Mouse (Mus musculus): Measurements from ENCODE around the gene Alkbh7. TPM values are rescaled to one million over a fixed set of nuclear protein-coding genes. Genes with fewer than 3 reads are reported as not detected.

Gene Alkbh7
- 3.5 TPM for polyA plus RNA-seq (2014; fragmentation: Illumina TruSeq; extraction: RNeasy Lipid Tissue Mini Kit (QIAGEN cat#74804); ENCODE audit: low read depth, low replicate concordance)

GRCm38 (mm10) chr17:56997029-56997667, at the start of gene Alkbh7:
Gene Alkbh7 (plus strand): TSS chr17:56997339.

GRCm38 (mm10) chr17:56982013-56982412, 15.1 kb upstream of the Alkbh7 start, which contains the start of gene Acer1:
Gene Acer1 (minus strand): TSS chr17:56982126.

GRCm38 (mm10) chr17:56990115-56990746, 6.9 kb upstream of the Alkbh7 start, which contains the start of gene Clpp:
Gene Clpp (plus strand): TSS chr17:56990305.

GRCm38 (mm10) chr17:56999968-57000609, 3.0 kb downstream of the Alkbh7 start, which contains the start of gene Pspn:
Gene Pspn (minus strand): TSS chr17:57000018.

GRCm38 (mm10) chr17:57011236-57012141, 14.3 kb downstream of the Alkbh7 start, which contains the start of the genes Gtf2f1 and Gm17949:
Gene Gtf2f1 (minus strand): TSS chr17:57011288.
Gene Gm17949 (plus strand): TSS chr17:57011469.

GRCm38 (mm10) chr17:57030931-57031660, 34.0 kb downstream of the Alkbh7 start, which contains the start of gene Khsrp:
Gene Khsrp (minus strand): TSS chr17:57031522.

GRCm38 (mm10) chr17:57041554-57041953, 44.4 kb downstream of the Alkbh7 start, which contains the start of gene Slc25a41:
Gene Slc25a41 (minus strand): TSS chr17:57041654.

Other genes starting within 250 kb of the Alkbh7 start
- not detected for gene Nrtn, start 239.8 kb upstream of the Alkbh7 start, polyA plus RNA-seq (2014; fragmentation: Illumina TruSeq; extraction: RNeasy Lipid Tissue Mini Kit (QIAGEN cat#74804); ENCODE audit: low read depth, low replicate concordance)
- gene Dus3l, start 232.6 kb upstream of the Alkbh7 start, polyA plus RNA-seq (2014; fragmentation: Illumina TruSeq; extraction: RNeasy Lipid Tissue Mini Kit (QIAGEN cat#74804); ENCODE audit: low read depth, low replicate concordance) = 1.3 TPM
- gene Prr22, start 227.1 kb upstream of the Alkbh7 start, polyA plus RNA-seq (2014; fragmentation: Illumina TruSeq; extraction: RNeasy Lipid Tissue Mini Kit (QIAGEN cat#74804); ENCODE audit: low read depth, low replicate concordance) = not detected
- 0.12 TPM for gene Rfx2, start 166.3 kb upstream of the Alkbh7 start, polyA plus RNA-seq (2014; fragmentation: Illumina TruSeq; extraction: RNeasy Lipid Tissue Mini Kit (QIAGEN cat#74804); ENCODE audit: low read depth, low replicate concordance)
- not detected for gene Acsbg2, start 122.9 kb upstream of the Alkbh7 start, polyA plus RNA-seq (2014; fragmentation: Illumina TruSeq; extraction: RNeasy Lipid Tissue Mini Kit (QIAGEN cat#74804); ENCODE audit: low read depth, low replicate concordance)
- not detected for gene 1700061G19Rik, start 121.9 kb upstream of the Alkbh7 start, polyA plus RNA-seq (2014; fragmentation: Illumina TruSeq; extraction: RNeasy Lipid Tissue Mini Kit (QIAGEN cat#74804); ENCODE audit: low read depth, low replicate concordance)
- 0.49 TPM for gene Mllt1, start 61.9 kb upstream of the Alkbh7 start, polyA plus RNA-seq (2014; fragmentation: Illumina TruSeq; extraction: RNeasy Lipid Tissue Mini Kit (QIAGEN cat#74804); ENCODE audit: low read depth, low replicate concordance)
- not detected for gene Acer1, start 15.2 kb upstream of the Alkbh7 start, polyA plus RNA-seq (2014; fragmentation: Illumina TruSeq; extraction: RNeasy Lipid Tissue Mini Kit (QIAGEN cat#74804); ENCODE audit: low read depth, low replicate concordance)
- gene Clpp, start 7.0 kb upstream of the Alkbh7 start, polyA plus RNA-seq (2014; fragmentation: Illumina TruSeq; extraction: RNeasy Lipid Tissue Mini Kit (QIAGEN cat#74804); ENCODE audit: low read depth, low replicate concordance) = 3.0 TPM
- not detected for gene Pspn, start 2.7 kb downstream of the Alkbh7 start, polyA plus RNA-seq (2014; fragmentation: Illumina TruSeq; extraction: RNeasy Lipid Tissue Mini Kit (QIAGEN cat#74804); ENCODE audit: low read depth, low replicate concordance)
- 2.4 TPM for gene Gtf2f1, start 13.9 kb downstream of the Alkbh7 start, polyA plus RNA-seq (2014; fragmentation: Illumina TruSeq; extraction: RNeasy Lipid Tissue Mini Kit (QIAGEN cat#74804); ENCODE audit: low read depth, low replicate concordance)
- gene Gm17949, start 14.1 kb downstream of the Alkbh7 start, polyA plus RNA-seq (2014; fragmentation: Illumina TruSeq; extraction: RNeasy Lipid Tissue Mini Kit (QIAGEN cat#74804); ENCODE audit: low read depth, low replicate concordance) = not detected
- gene Khsrp, start 34.2 kb downstream of the Alkbh7 start, polyA plus RNA-seq (2014; fragmentation: Illumina TruSeq; extraction: RNeasy Lipid Tissue Mini Kit (QIAGEN cat#74804); ENCODE audit: low read depth, low replicate concordance) = 4.1 TPM
- gene Slc25a41, start 44.3 kb downstream of the Alkbh7 start, polyA plus RNA-seq (2014; fragmentation: Illumina TruSeq; extraction: RNeasy Lipid Tissue Mini Kit (QIAGEN cat#74804); ENCODE audit: low read depth, low replicate concordance) = not detected
- 14.2 TPM for gene Crb3, start 61.8 kb downstream of the Alkbh7 start, polyA plus RNA-seq (2014; fragmentation: Illumina TruSeq; extraction: RNeasy Lipid Tissue Mini Kit (QIAGEN cat#74804); ENCODE audit: low read depth, low replicate concordance)
- gene Slc25a23, start 62.5 kb downstream of the Alkbh7 start, polyA plus RNA-seq (2014; fragmentation: Illumina TruSeq; extraction: RNeasy Lipid Tissue Mini Kit (QIAGEN cat#74804); ENCODE audit: low read depth, low replicate concordance) = 21.2 TPM
- gene Dennd1c, start 81.2 kb downstream of the Alkbh7 start, polyA plus RNA-seq (2014; fragmentation: Illumina TruSeq; extraction: RNeasy Lipid Tissue Mini Kit (QIAGEN cat#74804); ENCODE audit: low read depth, low replicate concordance) = not detected
- not detected for gene Tubb4a, start 90.4 kb downstream of the Alkbh7 start, polyA plus RNA-seq (2014; fragmentation: Illumina TruSeq; extraction: RNeasy Lipid Tissue Mini Kit (QIAGEN cat#74804); ENCODE audit: low read depth, low replicate concordance)
- gene Tnfsf9, start 108.0 kb downstream of the Alkbh7 start, polyA plus RNA-seq (2014; fragmentation: Illumina TruSeq; extraction: RNeasy Lipid Tissue Mini Kit (QIAGEN cat#74804); ENCODE audit: low read depth, low replicate concordance) = 0.49 TPM
- not detected for gene Cd70, start 152.4 kb downstream of the Alkbh7 start, polyA plus RNA-seq (2014; fragmentation: Illumina TruSeq; extraction: RNeasy Lipid Tissue Mini Kit (QIAGEN cat#74804); ENCODE audit: low read depth, low replicate concordance)
- gene Tnfsf14, start 196.8 kb downstream of the Alkbh7 start, polyA plus RNA-seq (2014; fragmentation: Illumina TruSeq; extraction: RNeasy Lipid Tissue Mini Kit (QIAGEN cat#74804); ENCODE audit: low read depth, low replicate concordance) = not detected
- gene C3, start 230.8 kb downstream of the Alkbh7 start, polyA plus RNA-seq (2014; fragmentation: Illumina TruSeq; extraction: RNeasy Lipid Tissue Mini Kit (QIAGEN cat#74804); ENCODE audit: low read depth, low replicate concordance) = 24.6 TPM